Mouse (Mus musculus) stomach, postnatal 0 days (tissue): ENCODE data around the gene Cd24a. TPM values are rescaled to one million over a fixed set of nuclear protein-coding genes. Genes with fewer than 3 reads are reported as not detected.
A peak's percentile ranks its signal among the peaks of the same experiment; 100 is the strongest.

ENCODE experiments used
- ATAC-seq: fragments of 200-750 bp; cut with Nextera tagmentation; 2 replicates; pipeline ENCODE4 v1.8.0; 2017; ENCODE audit not compliant: low FRiP score, low TSS enrichment
- DNase-seq: peaks from one replicate; pipeline ENCODE4 v3.0.0-alpha.2; 2016; ENCODE audit warnings: low spot score
- H3K27ac ChIP-seq: fragments of 300-500 bp; sonication (generic); replicated peaks from 2 replicates; pipeline ENCODE4 v1.5.1; 2014; ENCODE audit warnings: mild to moderate bottlenecking, control low read depth
- H3K27me3 ChIP-seq: fragments of 300-500 bp; sonication (generic); 2 replicates; pipeline ENCODE4 v1.6.1; 2014; ENCODE audit warnings: low read length; ENCODE audit not compliant: control insufficient read depth, insufficient read depth
- H3K36me3 ChIP-seq: fragments of 300-500 bp; sonication (generic); 2 replicates; pipeline ENCODE4 v1.6.1; 2014; ENCODE audit warnings: low read length, mixed read lengths; ENCODE audit not compliant: control insufficient read depth, insufficient read depth
- H3K4me1 ChIP-seq: fragments of 300-500 bp; sonication (generic); replicated peaks from 2 replicates; pipeline ENCODE4 v1.6.1; 2014; ENCODE audit warnings: antibody characterized with exemption; ENCODE audit not compliant: control insufficient read depth, insufficient read depth
- H3K4me2 ChIP-seq: fragments of 300-500 bp; sonication (generic); replicated peaks from 2 replicates; pipeline ENCODE4 v1.6.1; 2014; ENCODE audit warnings: low read depth, mild to moderate bottlenecking, control low read depth, moderate library complexity
- H3K4me3 ChIP-seq: fragments of 300-500 bp; sonication (generic); 2 replicates; pipeline ENCODE4 v1.5.1; 2014; ENCODE audit warnings: low read depth, low read length, control low read depth
- H3K9ac ChIP-seq: fragments of 300-500 bp; sonication (generic); 2 replicates; pipeline ENCODE4 v1.6.1; 2014; ENCODE audit warnings: mild to moderate bottlenecking, low read length, control low read depth, mixed read lengths
- H3K9me3 ChIP-seq: fragments of 300-500 bp; sonication (generic); 2 replicates; pipeline ENCODE4 v1.6.1; 2016; ENCODE audit warnings: low read length; ENCODE audit not compliant: control insufficient read depth
- CTCF ChIP-seq: IDR thresholded peaks from 2 replicates; pipeline ENCODE4 v1.5.1; 2016; ENCODE audit warnings: antibody characterized with exemption, low read depth, mild to moderate bottlenecking, moderate library complexity
- EP300 ChIP-seq: optimal IDR thresholded peaks from 2 replicates; pipeline ENCODE3; 2016; ENCODE audit warnings: antibody characterized with exemption
- WGBS: fragments of 180-500 bp; shearing (Covaris S2); extraction: QIAGEN DNeasy Blood & Tissue Kit; methylation state at CpG from one replicate; pipeline ENCODE4 v1.1.7; 2014; 5-methylcytosine and 5-hydroxymethylcytosine counted together
- polyA plus RNA-seq: library from polyadenylated mRNA; unstranded; fragments of >200 nt; fragmentation: Nextera tagmentation; extraction: Ambion mirVana; gene quantifications from 2 replicates; pipeline ENCODE4 v1.2.1, GENCODE M21; 2015

Cd24a gene
- polyA plus RNA-seq, 1 experiment from 2014 or later: 397 TPM

DNA sequence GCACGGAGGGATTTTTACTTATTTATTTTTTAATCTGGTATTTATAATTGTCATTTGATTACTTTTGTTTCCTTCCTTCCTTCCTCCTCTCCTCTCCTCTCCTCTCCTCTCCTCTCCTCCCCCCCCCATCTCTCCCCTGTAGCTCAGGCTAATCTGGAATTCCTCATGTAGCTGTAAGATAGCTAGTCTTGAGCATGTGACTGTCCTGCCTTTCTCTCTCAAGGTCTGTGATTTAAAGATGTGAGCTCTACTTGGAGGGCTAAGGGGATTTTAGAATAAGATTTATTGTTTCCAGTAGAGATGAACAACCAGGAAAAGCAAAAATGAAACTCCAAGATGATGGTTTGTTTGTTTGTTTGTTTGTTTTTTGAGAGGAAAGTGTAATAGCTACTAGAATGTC, 23.0 kb downstream of the Cd24a start:
- H3K4me2 ChIP-seq: no peak overlapping the region; the same call in 1 of the 2 replicates
- no peak for ATAC-seq
- peak overlapping the region; percentile 32; the same call in 1 of the 2 replicates for H3K9ac ChIP-seq
- H3K27ac ChIP-seq: no peak overlapping the region
- no peaks in the 10 kb centered on the region for H3K9me3 ChIP-seq
- H3K27me3 ChIP-seq: no peaks in the 10 kb centered on the region
- H3K4me1 ChIP-seq: no peaks in the 10 kb centered on the region
- 64% methylated on average over 1 of the region's 1 CpGs for WGBS
- H3K4me3 ChIP-seq: no peak overlapping the region
- TF ChIP-seq EP300 (no peak), CTCF (no peak)
- DNase-seq: no peak
- no peaks in the 10 kb centered on the region for H3K36me3 ChIP-seq

- H3K27ac ChIP-seq: 0 out of 2 replicates have a peak overlapping the region, but pooled peaks have one; percentile 24
- no peak for TF ChIP-seq CTCF
- TF ChIP-seq EP300: no peak
- no peaks in the 10 kb centered on the region for H3K4me1 ChIP-seq
- peak overlapping the region; percentile 30 for H3K4me2 ChIP-seq
- H3K9me3 ChIP-seq: no peaks in the 10 kb centered on the region
- DNase-seq (no peak), ATAC-seq (peak; percentile 63; the same call in 1 of the 2 replicates)
- H3K4me3 ChIP-seq: no peak overlapping the region
- no peaks in the 10 kb centered on the region for H3K36me3 ChIP-seq
- 26% methylated on average over 14 of the region's 14 CpGs for WGBS
- peak overlapping the region; percentile 32; the same call in 1 of the 2 replicates for H3K9ac ChIP-seq
- H3K27me3 ChIP-seq: no peaks in the 10 kb centered on the region
Observed at GRCm38 (mm10) chr10:43601511-43602396, 23.7 kb downstream of the Cd24a start.

DNA sequence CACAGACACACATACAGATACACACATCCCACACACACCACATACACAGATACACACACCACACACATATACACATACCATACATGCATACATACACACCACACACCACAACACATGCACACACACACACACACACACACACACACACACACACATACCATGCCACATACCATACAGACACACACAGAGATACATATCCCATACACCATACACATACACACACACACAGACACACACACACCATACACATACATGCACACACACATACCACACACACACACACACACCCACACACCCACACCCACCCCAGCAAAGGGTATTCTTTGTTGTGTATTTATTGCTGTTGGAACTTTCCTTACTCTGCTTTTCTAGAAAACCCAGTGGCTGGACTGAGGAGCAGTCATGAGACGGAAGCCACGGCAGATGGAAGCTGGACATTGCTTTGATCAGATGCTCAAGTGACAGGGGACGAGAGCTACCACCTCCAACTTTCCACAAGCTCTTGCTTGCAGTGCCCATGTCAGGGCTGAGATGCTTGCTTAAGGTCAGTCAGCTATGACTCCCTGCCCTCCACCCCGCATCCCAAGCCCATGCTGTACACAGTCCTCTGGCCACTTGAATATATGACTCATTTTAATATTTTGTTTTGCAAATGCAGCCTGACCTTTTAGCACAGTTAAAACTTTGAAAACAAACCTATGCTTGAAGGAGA, 26.0 kb downstream of the Cd24a start:
- no peaks in the 10 kb centered on the region for H3K36me3 ChIP-seq
- no peak for DNase-seq
- no peaks in the 10 kb centered on the region for H3K9me3 ChIP-seq
- H3K4me3 ChIP-seq: no peak overlapping the region
- 76% methylated on average over 4 of the region's 4 CpGs for WGBS
- no peak for ATAC-seq
- H3K4me2 ChIP-seq: no peak overlapping the region
- H3K9ac ChIP-seq: no peak overlapping the region
- TF ChIP-seq CTCF (no peak), EP300 (no peak)
- H3K27me3 ChIP-seq: no peaks in the 10 kb centered on the region
- no peak overlapping the region for H3K27ac ChIP-seq
- no peaks in the 10 kb centered on the region for H3K4me1 ChIP-seq

DNA sequence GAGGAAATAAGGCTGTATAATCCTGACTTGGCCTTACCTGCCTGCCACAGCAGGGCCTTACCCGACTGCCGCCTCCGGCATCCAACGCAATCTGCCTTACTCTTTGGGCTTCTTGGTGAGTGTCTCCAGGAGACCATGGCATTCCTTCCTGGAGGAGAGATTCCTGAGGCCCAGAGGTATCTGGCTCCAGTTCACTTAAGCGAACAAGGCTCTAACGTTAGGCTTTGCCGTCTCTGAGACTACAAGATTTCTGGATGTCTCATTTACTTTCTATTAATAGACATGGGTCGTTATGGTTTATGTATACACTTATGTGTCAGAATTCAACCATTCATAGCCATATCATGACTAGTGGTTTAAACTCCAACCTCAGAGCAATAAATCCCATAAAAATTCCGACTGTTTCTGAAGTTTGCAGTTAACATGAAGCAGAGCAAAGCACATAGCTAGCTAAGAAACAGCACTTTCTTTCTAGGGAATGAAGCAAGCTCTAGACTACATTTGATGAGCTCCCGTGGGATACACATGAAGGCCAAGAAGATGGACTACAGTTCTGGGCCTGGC, 26.7 kb downstream of the Cd24a start:
- Histone ChIP-seq H3K36me3 (no peaks in the 10 kb centered on the region), H3K4me2 (no peak overlapping the region), H3K9me3 (no peaks in the 10 kb centered on the region), H3K4me1 (no peaks in the 10 kb centered on the region), H3K27me3 (no peaks in the 10 kb centered on the region), H3K9ac (no peak overlapping the region), H3K27ac (no peak overlapping the region), H3K4me3 (no peak overlapping the region)
- ATAC-seq: peak; percentile 48; the same call in 1 of the 2 replicates
- TF ChIP-seq EP300 (no peak), CTCF (no peak)
- no peak for DNase-seq
- WGBS: 51% methylated on average over 10 of the region's 10 CpGs

- Histone ChIP-seq H3K4me2 (no peak overlapping the region), H3K4me1 (no peaks in the 10 kb centered on the region), H3K4me3 (no peak overlapping the region), H3K9me3 (no peaks in the 10 kb centered on the region), H3K36me3 (no peaks in the 10 kb centered on the region), H3K27ac (no peak overlapping the region), H3K27me3 (no peaks in the 10 kb centered on the region), H3K9ac (no peak overlapping the region)
- TF ChIP-seq CTCF: no peak
- TF ChIP-seq EP300: no peak
- WGBS: 76% methylated on average over 7 of the region's 7 CpGs
- no peak for DNase-seq
- ATAC-seq: no peak
Observed at GRCm38 (mm10) chr10:43605901-43606300, 27.8 kb downstream of the Cd24a start.
